Mouse (Mus musculus): ENCODE results near the gene Tenm3. TPM values are rescaled to one million over a fixed set of nuclear protein-coding genes. Genes with fewer than 3 reads are reported as not detected.

Tenm3 gene
- polyA plus RNA-seq, 1 experiment from 2014 or later, result 43.7 TPM

GRCm38 (mm10) chr8:48221724-48222428 is 621.9 kb downstream of the Tenm3 start:
- Histone ChIP-seq H3K4me2 (replicated peaks) (peak overlapping the region; percentile 56), H3K27me3 (ENCODE audit: control insufficient read depth, insufficient read depth, low read length) (0 out of 2 replicates have a peak, but pooled peaks cover 6% of the 10 kb centered on the region), H3K9me3 (ENCODE audit: control insufficient read depth, low read length) (no peaks in the 10 kb centered on the region), H3K4me3 (replicated peaks; ENCODE audit: low read length) (peak overlapping the region; percentile 20), H3K9ac (peak overlapping the region; percentile 42), H3K27ac (no peak overlapping the region), H3K36me3 (replicated peaks; ENCODE audit: control insufficient read depth, insufficient read depth) (no peaks in the 10 kb centered on the region), H3K4me1 (replicated peaks; ENCODE audit: control insufficient read depth, insufficient read depth, low read length) (peaks cover 19% of the 10 kb centered on the region)
- ATAC-seq (ENCODE audit: low FRiP score) (peak; percentile 15; the same call in 1 of the 2 replicates), DNase-seq (ENCODE audit: low spot score) (no peak)
- 11% methylated on average over 16 of the region's 16 CpGs for WGBS

- no peak for ATAC-seq (ENCODE audit: low FRiP score)
- H3K9me3 ChIP-seq (ENCODE audit: control insufficient read depth, low read length), result no peaks in the 10 kb centered on the region
- 81% methylated on average over 11 of the region's 11 CpGs for WGBS
- H3K36me3 ChIP-seq (replicated peaks; ENCODE audit: control insufficient read depth, insufficient read depth), result no peaks in the 10 kb centered on the region
- DNase-seq (ENCODE audit: low spot score), result no peak
- no peak overlapping the region for H3K27ac ChIP-seq
- no peak overlapping the region for H3K4me2 ChIP-seq (replicated peaks)
- H3K4me3 ChIP-seq (replicated peaks; ENCODE audit: low read length), result no peak overlapping the region
- 0 out of 2 replicates have a peak, but pooled peaks cover 6% of the 10 kb centered on the region for H3K27me3 ChIP-seq (ENCODE audit: control insufficient read depth, insufficient read depth, low read length)
- no peak overlapping the region for H3K9ac ChIP-seq
- peaks cover 19% of the 10 kb centered on the region for H3K4me1 ChIP-seq (replicated peaks; ENCODE audit: control insufficient read depth, insufficient read depth, low read length)
Measured at GRCm38 (mm10) chr8:48221304-48221703, 622.4 kb downstream of the Tenm3 start.

DNA sequence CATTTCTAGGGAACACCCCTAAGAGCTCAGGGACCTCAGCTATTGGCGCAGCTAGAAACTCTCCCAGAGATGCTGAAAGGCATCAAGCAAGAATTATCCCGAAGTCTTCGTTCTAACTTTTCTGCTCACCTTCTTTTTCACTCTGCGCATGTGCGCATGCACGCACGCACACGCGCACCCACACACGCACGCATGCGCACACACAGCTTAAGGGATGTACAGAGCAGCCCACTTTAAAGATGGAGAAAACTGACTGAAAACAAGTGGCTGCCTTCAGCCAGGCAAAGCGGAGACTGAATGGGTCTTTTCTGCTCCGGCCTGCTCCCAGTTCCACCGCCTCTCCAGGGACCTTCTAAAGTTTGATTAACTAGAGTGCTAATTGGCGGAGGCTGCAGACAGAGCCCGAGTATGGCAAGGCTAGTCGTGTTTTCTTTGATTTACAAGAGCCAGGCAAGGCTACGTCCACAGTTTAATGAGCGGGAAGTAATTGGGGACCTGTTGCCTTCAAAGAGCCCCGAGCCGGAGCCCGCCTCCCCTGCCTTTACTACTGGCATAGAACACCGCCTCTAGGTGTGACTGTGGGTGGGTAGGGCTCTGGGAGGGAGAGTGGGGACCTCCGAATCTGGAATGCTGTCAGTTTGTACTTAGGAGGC is 623.1 kb downstream of the Tenm3 start:
- Histone ChIP-seq H3K9ac (no peak overlapping the region), H3K4me2 (replicated peaks) (no peak overlapping the region), H3K4me1 (replicated peaks; ENCODE audit: control insufficient read depth, insufficient read depth, low read length) (peaks cover 19% of the 10 kb centered on the region), H3K36me3 (replicated peaks; ENCODE audit: control insufficient read depth, insufficient read depth) (no peaks in the 10 kb centered on the region), H3K4me3 (replicated peaks; ENCODE audit: low read length) (no peak overlapping the region), H3K9me3 (ENCODE audit: control insufficient read depth, low read length) (no peaks in the 10 kb centered on the region), H3K27me3 (ENCODE audit: control insufficient read depth, insufficient read depth, low read length) (0 out of 2 replicates have a peak, but pooled peaks cover 6% of the 10 kb centered on the region), H3K27ac (no peak overlapping the region)
- DNase-seq (ENCODE audit: low spot score) (peak; percentile 55), ATAC-seq (ENCODE audit: low FRiP score) (no peak)
- WGBS, result 69% methylated on average over 25 of the region's 25 CpGs

- DNase-seq (ENCODE audit: low spot score) (no peak), ATAC-seq (ENCODE audit: low FRiP score) (no peak)
- Histone ChIP-seq H3K27me3 (ENCODE audit: control insufficient read depth, insufficient read depth, low read length) (no peaks in the 10 kb centered on the region), H3K4me1 (replicated peaks; ENCODE audit: control insufficient read depth, insufficient read depth, low read length) (peaks cover 3% of the 10 kb centered on the region; the same call in 1 of the 2 replicates), H3K4me2 (replicated peaks) (no peak overlapping the region), H3K27ac (no peak overlapping the region), H3K9me3 (ENCODE audit: control insufficient read depth, low read length) (no peaks in the 10 kb centered on the region), H3K4me3 (replicated peaks; ENCODE audit: low read length) (no peak overlapping the region), H3K9ac (no peak overlapping the region), H3K36me3 (replicated peaks; ENCODE audit: control insufficient read depth, insufficient read depth) (no peaks in the 10 kb centered on the region)
- 18% methylated on average over 9 of the region's 9 CpGs for WGBS
Measured at GRCm38 (mm10) chr8:48215071-48215501, 628.7 kb downstream of the Tenm3 start.

DNA sequence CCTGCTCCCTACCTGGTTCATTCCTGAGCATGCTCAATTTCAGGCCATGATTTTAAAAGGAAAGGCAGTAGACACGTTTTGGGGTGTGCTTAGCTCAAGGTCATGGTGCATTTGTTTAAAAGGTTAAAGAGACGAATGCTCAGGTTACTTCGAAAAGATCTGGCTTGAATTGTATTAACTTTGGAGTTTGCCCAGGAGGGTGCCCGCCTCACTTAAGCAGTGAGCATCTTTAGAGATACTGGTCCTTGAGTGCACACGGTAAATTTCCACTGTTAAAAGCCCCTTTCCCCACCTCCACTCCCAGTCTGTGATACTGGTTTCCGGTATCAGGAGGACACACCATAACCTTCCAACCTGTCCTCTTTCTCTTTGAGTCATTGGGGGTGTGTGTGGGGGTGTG is 629.4 kb downstream of the Tenm3 start:
- Histone ChIP-seq H3K4me3 (replicated peaks; ENCODE audit: low read length) (no peak overlapping the region), H3K9ac (no peak overlapping the region), H3K27ac (no peak overlapping the region), H3K9me3 (ENCODE audit: control insufficient read depth, low read length) (no peaks in the 10 kb centered on the region), H3K27me3 (ENCODE audit: control insufficient read depth, insufficient read depth, low read length) (no peaks in the 10 kb centered on the region), H3K4me1 (replicated peaks; ENCODE audit: control insufficient read depth, insufficient read depth, low read length) (peaks cover 3% of the 10 kb centered on the region; the same call in 1 of the 2 replicates), H3K36me3 (replicated peaks; ENCODE audit: control insufficient read depth, insufficient read depth) (no peaks in the 10 kb centered on the region), H3K4me2 (replicated peaks) (no peak overlapping the region)
- ATAC-seq (ENCODE audit: low FRiP score) (no peak), DNase-seq (ENCODE audit: low spot score) (no peak)
- WGBS, result 60% methylated on average over 6 of the region's 6 CpGs

DNA sequence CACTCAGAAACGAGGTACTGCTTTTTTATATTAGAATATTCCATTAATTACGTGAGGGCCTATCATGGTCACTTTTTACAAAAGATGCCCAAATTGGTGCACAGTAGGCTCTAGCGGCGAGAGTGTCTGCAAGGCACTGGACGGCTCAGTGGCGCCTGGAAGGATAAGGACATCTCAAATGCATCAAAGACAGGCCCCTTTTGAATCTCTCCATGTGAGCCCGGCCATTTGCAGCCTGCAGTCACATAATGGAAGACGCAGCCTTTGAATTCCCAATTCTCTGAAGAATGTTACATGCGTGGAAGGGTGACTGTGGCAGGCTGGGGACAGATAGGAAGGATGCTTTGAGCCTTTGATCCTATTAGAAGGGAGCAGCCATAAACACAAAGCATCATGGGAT is 631.8 kb downstream of the Tenm3 start:
- H3K9me3 ChIP-seq (ENCODE audit: control insufficient read depth, low read length), result no peaks in the 10 kb centered on the region
- H3K9ac ChIP-seq, result no peak overlapping the region
- no peak overlapping the region for H3K4me3 ChIP-seq (replicated peaks; ENCODE audit: low read length)
- 70% methylated on average over 9 of the region's 9 CpGs for WGBS
- no peak overlapping the region for H3K4me2 ChIP-seq (replicated peaks)
- ATAC-seq (ENCODE audit: low FRiP score) (no peak), DNase-seq (ENCODE audit: low spot score) (no peak)
- H3K36me3 ChIP-seq (replicated peaks; ENCODE audit: control insufficient read depth, insufficient read depth), result no peaks in the 10 kb centered on the region
- H3K27ac ChIP-seq, result no peak overlapping the region
- H3K4me1 ChIP-seq (replicated peaks; ENCODE audit: control insufficient read depth, insufficient read depth, low read length), result peaks cover 3% of the 10 kb centered on the region; the same call in 1 of the 2 replicates
- no peaks in the 10 kb centered on the region for H3K27me3 ChIP-seq (ENCODE audit: control insufficient read depth, insufficient read depth, low read length)

- 69% methylated on average over 6 of the region's 6 CpGs for WGBS
- no peak overlapping the region for H3K4me3 ChIP-seq (replicated peaks; ENCODE audit: low read length)
- no peak overlapping the region for H3K9ac ChIP-seq
- H3K4me1 ChIP-seq (replicated peaks; ENCODE audit: control insufficient read depth, insufficient read depth, low read length), result peaks cover 15% of the 10 kb centered on the region
- H3K4me2 ChIP-seq (replicated peaks), result no peak overlapping the region
- H3K27ac ChIP-seq, result no peak overlapping the region
- ATAC-seq (ENCODE audit: low FRiP score) (no peak), DNase-seq (ENCODE audit: low spot score) (no peak)
- no peaks in the 10 kb centered on the region for H3K9me3 ChIP-seq (ENCODE audit: control insufficient read depth, low read length)
- no peaks in the 10 kb centered on the region for H3K36me3 ChIP-seq (replicated peaks; ENCODE audit: control insufficient read depth, insufficient read depth)
- H3K27me3 ChIP-seq (ENCODE audit: control insufficient read depth, insufficient read depth, low read length), result no peaks in the 10 kb centered on the region
Measured at GRCm38 (mm10) chr8:48207567-48207966, 636.2 kb downstream of the Tenm3 start.

DNA sequence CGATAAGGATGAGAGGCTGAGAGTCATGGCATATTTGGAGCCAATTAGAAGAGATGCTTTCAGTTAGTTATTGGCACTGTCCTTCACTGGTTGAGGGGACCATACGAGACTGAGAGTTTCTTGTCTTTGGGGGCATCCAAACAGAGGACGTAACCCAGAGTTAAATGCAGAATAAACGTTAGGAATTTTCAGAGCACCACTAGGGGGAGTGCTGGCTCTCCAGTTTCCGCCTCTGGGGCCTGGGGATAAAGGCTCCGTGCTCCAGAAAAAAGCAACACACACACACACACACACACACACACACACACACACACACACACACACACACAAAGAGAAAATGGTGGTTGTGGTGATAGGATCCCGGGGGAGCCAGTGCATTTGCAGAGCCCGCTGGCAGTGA is 636.8 kb downstream of the Tenm3 start:
- Histone ChIP-seq H3K4me2 (replicated peaks) (no peak overlapping the region), H3K9ac (no peak overlapping the region), H3K9me3 (ENCODE audit: control insufficient read depth, low read length) (no peaks in the 10 kb centered on the region), H3K27me3 (ENCODE audit: control insufficient read depth, insufficient read depth, low read length) (no peaks in the 10 kb centered on the region), H3K4me1 (replicated peaks; ENCODE audit: control insufficient read depth, insufficient read depth, low read length) (peaks cover 15% of the 10 kb centered on the region), H3K4me3 (replicated peaks; ENCODE audit: low read length) (no peak overlapping the region), H3K36me3 (replicated peaks; ENCODE audit: control insufficient read depth, insufficient read depth) (no peaks in the 10 kb centered on the region), H3K27ac (no peak overlapping the region)
- DNase-seq (ENCODE audit: low spot score) (no peak), ATAC-seq (ENCODE audit: low FRiP score) (no peak)
- 70% methylated on average over 8 of the region's 8 CpGs for WGBS

- no peak for DNase-seq (ENCODE audit: low spot score)
- Histone ChIP-seq H3K9me3 (ENCODE audit: control insufficient read depth, low read length) (no peaks in the 10 kb centered on the region), H3K4me2 (replicated peaks) (no peak overlapping the region), H3K4me1 (replicated peaks; ENCODE audit: control insufficient read depth, insufficient read depth, low read length) (peaks cover 15% of the 10 kb centered on the region), H3K9ac (no peak overlapping the region), H3K36me3 (replicated peaks; ENCODE audit: control insufficient read depth, insufficient read depth) (no peaks in the 10 kb centered on the region), H3K4me3 (replicated peaks; ENCODE audit: low read length) (no peak overlapping the region), H3K27me3 (ENCODE audit: control insufficient read depth, insufficient read depth, low read length) (no peaks in the 10 kb centered on the region), H3K27ac (peak overlapping the region; percentile 7; the same call in 1 of the 2 replicates)
- 42% methylated on average over 12 of the region's 12 CpGs for WGBS
- 0 out of 2 replicates have a peak, but pooled peaks have one; percentile 14 for ATAC-seq (ENCODE audit: low FRiP score)
Measured at GRCm38 (mm10) chr8:48204838-48205345, 638.9 kb downstream of the Tenm3 start.

All from hindbrain, embryonic 14.5 days (tissue).